Mouse (Mus musculus) spleen, adult 18-20 months (tissue): ENCODE measurements around the gene Rbl1.
A peak's percentile ranks its signal among the peaks of the same experiment; 100 is the strongest.

Experiments used
- DNase-seq, 2 experiments: peaks; one replicate each; pipeline ENCODE4 v3.0.0; 2022; ENCODE audit warnings: mixed read lengths in 2 of 2

Rbl1 gene

GRCm38 (mm10) chr2:157132686-157133540 is 71.4 kb downstream of the Rbl1 start:
- no peak for DNase-seq

- no peak for DNase-seq
These were observed 72.2 kb downstream of the Rbl1 start for GRCm38 (mm10) chr2:157132086-157132485.

GRCm38 (mm10) chr2:157130813-157131514 is 73.4 kb downstream of the Rbl1 start:
- DNase-seq: peak in 1 of 2 experiments; percentile 11

GRCm38 (mm10) chr2:157129601-157130164 is 74.7 kb downstream of the Rbl1 start:
- peak in 1 of 2 experiments; percentile 28 for DNase-seq

GRCm38 (mm10) chr2:157129096-157129495 is 75.2 kb downstream of the Rbl1 start:
- no peak for DNase-seq

GRCm38 (mm10) chr2:157128072-157128471 is 76.3 kb downstream of the Rbl1 start:
- peak in 1 of 2 experiments; percentile 40 for DNase-seq

GRCm38 (mm10) chr2:157127370-157127769 is 77.0 kb downstream of the Rbl1 start:
- DNase-seq: no peak

- no peak for DNase-seq
These were observed 79.1 kb downstream of the Rbl1 start for GRCm38 (mm10) chr2:157125246-157125645.

GRCm38 (mm10) chr2:157121766-157122165 is 82.6 kb downstream of the Rbl1 start:
- DNase-seq: no peak

GRCm38 (mm10) chr2:157119075-157119474 is 85.3 kb downstream of the Rbl1 start:
- no peak for DNase-seq

GRCm38 (mm10) chr2:157118556-157118955 is 85.8 kb downstream of the Rbl1 start:
- DNase-seq: no peak

GRCm38 (mm10) chr2:157116964-157117363 is 87.4 kb downstream of the Rbl1 start:
- no peak for DNase-seq

- no peak for DNase-seq
These were observed 96.1 kb downstream of the Rbl1 start for GRCm38 (mm10) chr2:157108236-157108635.

- no peak for DNase-seq
These were observed 99.9 kb downstream of the Rbl1 start for GRCm38 (mm10) chr2:157104454-157104853.

- no peak for DNase-seq
These were observed 102.1 kb downstream of the Rbl1 start for GRCm38 (mm10) chr2:157102256-157102655.

GRCm38 (mm10) chr2:157101650-157102049 is 102.7 kb downstream of the Rbl1 start:
- no peak for DNase-seq

GRCm38 (mm10) chr2:157100319-157100605 is 104.1 kb downstream of the Rbl1 start:
- DNase-seq: no peak

GRCm38 (mm10) chr2:157099532-157100318 is 104.6 kb downstream of the Rbl1 start:
- DNase-seq: no peak
